Mouse (Mus musculus) inflammation-experienced regulatory T-cells, adult 6 months (primary cell): ENCODE results near the gene Dgkh. TPM values are rescaled to one million over a fixed set of nuclear protein-coding genes. Genes with fewer than 3 reads are reported as not detected.

ENCODE experiments used
- ATAC-seq: one replicate; pipeline ENCODE4 v1.8.0; 2017
- polyA plus RNA-seq, 3 experiments: library from polyadenylated mRNA; unstranded; fragments of 100-300 nt; shearing (Covaris generic); gene quantifications; one replicate each; pipeline ENCODE4 v1.2.1; 2017

The Dgkh gene
- polyA plus RNA-seq, 3 experiments from 2014 or later: 1.6 to 3.2 (median 2.2) TPM

DNA sequence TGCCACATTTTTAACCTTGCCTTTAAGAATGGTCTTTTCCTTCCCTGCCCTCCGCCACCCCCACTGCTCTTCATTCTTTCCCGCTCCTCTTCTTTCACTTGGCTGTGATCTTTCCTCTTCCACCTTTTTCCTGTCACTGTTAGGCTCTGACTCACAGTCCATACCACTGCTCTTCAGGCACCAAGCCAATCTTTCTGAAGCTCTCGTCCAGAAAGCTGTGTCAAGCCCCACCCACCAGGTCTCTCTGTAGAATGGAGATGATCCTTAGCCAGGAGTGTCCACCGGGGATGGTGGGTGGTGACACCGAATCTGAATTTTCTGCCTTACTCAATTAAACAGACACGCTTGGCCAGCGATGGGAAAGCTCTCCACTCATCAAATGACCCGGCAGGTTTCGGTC, 58.0 kb downstream of the Dgkh start:
- no peak for ATAC-seq

DNA sequence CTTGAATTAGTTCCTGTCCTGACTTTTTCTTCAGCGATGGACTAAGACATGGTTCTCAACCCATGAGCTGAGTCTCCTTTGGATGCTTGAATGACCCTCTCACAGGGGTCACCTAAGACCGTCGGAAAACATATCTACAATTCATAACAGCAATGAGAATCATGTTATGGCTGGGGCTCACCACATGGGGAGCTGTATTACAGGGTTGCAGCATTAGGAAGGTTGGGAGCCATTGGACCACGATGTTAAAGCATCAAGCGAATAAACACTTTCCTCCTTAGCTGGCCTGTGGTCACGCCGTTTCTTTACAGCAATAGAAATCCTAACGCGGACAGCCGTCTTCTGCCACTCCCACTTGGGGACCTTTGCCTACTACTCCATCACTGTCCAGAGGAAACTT, 62.6 kb downstream of the Dgkh start:
- ATAC-seq: peak; percentile 39

DNA sequence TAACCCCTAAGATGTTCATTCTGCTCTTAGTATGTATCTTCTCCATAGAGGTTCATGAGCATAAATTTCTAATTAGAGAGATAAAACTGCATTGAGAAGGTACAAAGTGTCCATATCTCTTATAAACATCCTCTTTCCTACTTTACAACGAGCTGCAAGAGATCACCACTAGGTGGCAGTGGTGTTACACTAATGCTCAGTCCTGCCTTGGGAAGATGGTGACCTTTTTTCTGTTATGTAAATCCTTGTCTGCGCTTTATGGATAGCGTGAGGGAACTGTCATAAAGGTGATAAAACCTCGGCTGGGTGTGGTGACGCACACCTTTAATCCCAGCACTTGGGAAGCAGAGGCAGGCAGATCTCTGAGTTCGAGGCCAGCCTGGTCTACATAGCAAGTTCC, 64.3 kb downstream of the Dgkh start:
- ATAC-seq: peak; percentile 84

DNA sequence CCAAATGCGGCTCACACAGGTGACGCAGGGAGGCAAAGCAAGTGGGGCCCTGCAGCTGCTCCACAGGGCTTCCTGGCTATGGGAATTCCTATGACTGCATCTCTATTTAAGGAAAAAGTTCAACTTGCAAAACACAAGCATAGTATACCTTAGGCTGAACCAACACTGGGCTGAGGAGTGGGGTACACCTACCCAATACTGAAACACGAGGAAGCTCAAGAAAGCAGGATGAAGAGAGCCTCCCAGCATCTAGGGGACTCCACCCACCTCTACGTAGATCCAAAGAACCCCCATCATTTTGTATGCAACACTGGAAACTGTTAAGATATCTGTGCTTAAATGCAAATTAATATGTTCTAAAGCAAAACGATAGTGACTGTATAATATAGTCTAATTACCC, 64.8 kb downstream of the Dgkh start:
- ATAC-seq: no peak

DNA sequence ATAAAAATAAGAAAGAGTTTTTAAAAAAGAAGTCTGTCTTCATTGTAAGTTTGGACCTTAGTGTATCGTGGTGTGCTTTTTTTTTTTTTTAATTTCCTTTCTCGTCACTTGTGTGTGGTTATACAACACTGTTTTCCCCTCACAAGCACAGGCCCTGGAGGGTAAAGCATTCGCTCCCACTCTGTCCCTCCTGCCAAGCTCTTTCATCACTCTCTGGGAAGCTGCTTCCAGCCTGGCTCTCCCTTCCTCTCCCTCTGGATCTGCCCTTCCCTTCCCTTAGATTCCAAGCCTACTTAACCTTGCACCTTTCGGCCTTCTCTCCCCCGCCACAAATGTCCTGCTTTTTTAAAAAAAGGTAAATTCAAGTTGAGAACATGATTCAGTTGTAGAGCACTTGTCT, 69.9 kb downstream of the Dgkh start:
- ATAC-seq: no peak

DNA sequence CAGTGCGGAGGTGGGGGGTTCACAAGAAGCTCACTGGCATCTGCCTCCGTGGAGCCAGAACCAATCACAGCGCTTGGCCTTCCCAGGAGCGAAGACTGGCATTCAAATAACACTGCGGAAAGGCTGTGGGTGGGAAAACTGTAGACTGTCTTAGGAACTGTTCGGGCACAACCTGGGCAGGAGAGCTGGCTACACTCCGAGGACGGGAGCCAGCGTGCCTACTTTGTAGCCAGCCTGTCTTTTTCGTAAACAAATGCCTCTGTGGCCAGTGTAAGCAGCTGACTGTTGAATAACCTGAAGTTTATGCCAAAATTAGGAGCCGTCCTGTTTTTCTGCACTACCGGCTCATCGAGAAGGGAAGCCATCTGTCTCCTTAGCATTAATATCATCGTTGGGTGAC, 71.1 kb downstream of the Dgkh start:
- ATAC-seq: no peak

DNA sequence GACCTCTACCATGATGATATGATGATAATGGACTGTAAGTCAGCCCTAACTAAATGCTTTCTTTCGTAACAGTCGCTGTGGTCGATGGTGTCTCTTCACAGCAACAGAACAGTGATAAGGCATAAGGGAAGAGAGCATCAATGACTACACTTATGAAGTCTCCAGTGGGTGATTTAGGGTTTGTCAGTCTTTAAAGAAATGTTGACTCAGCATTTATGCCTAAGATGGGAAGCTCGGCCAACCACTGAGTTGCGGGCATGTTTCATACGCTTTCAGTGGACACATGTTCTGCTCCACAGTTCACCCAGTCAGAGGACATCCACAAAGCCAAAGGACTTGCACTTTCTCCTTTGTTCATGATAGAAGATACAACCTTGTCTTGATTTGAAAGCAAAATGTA, 73.9 kb downstream of the Dgkh start:
- no peak for ATAC-seq

DNA sequence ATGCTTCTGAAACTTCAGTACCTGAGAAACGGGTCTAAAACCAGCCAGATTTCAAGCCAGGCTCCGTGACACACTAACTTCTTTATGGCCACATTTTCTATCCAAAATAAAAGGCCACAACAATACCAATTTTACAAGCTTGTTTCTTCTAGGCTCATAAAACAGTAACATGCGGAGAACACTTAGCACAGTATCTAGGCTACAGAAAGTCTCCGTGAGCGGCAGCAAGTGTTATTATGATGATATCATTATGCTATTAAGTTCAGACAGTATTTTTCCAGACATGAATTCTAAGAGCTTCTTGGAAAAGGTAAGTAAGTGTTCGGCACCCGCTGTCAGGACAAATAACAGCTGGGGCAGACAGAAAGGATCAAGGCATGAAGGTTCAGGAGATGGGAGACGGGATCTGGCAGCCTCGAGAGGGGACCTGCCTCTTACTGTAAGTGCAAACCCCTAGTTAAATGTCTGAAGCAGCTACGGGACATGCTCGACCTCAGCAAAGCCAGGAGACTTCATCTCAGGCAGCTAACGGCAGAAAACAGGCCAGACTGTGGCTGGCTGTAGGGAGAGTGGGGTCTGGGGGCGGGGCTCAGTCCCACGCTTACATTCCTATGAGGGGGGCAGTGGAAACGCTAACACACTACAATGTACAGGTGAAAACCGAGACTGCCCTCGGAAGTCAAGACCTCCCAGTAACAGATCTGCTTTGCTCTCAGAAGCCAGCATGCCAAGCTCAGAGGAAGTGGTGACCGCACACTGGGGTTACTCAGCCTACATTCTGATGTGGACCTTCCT, 75.5 kb downstream of the Dgkh start:
- ATAC-seq: no peak

DNA sequence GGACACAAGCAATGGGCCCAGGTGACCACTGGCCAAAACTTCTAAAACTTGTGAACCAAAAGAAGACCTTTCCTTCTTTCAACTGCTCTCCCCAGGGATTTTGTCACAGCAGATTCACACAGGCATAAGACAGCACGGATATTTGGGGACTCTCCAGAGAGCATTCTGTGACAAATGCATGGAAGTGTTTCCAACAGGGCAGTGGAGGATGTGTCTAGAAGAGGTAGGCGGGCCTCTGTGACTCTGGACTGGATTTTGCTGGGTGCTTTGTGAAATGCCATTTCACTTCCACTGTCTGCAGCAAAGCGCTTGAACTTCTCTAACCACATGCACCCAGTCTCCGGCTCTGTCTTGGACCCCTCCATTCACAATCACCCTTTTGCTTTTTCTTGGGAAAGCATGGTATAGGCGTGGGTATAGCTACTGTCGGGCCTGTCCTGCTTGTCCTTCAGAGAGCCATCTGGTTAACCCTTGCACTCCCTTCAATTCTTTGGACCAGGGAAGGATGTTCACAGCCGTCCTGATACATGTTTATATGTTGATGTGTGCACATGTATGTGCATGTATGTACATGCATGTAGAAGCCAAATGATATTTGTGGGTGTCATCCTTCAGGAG, 77.5 kb downstream of the Dgkh start:
- no peak for ATAC-seq

GRCm38 (mm10) chr14:78654196-78654595, 78.4 kb downstream of the Dgkh start:
- ATAC-seq: no peak

GRCm38 (mm10) chr14:78653333-78653732, 79.2 kb downstream of the Dgkh start:
- no peak for ATAC-seq

DNA sequence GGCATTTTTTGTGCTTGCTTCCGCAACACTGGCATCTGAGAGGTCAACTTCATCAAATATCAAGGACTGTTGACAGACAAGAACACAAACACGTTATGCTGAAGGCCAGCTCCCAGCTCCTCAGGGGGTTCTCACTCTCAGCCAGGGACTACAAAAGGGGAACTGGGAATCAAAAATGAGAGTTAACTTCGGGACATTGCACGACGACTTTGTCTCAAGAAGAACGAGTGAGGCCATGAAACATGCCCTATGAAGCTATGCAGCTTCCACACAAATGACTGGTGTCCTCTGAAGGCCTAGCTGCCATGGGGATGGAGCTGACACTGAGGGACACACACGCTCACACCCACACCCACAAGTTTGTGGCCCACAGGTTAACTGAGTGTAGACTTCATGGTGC, 80.9 kb downstream of the Dgkh start:
- ATAC-seq: no peak

GRCm38 (mm10) chr14:78650379-78651095, 82.0 kb downstream of the Dgkh start:
- ATAC-seq: no peak

- ATAC-seq: no peak
Observed at GRCm38 (mm10) chr14:78649525-78650274, 82.9 kb downstream of the Dgkh start.

GRCm38 (mm10) chr14:78645622-78646021, 87.0 kb downstream of the Dgkh start:
- no peak for ATAC-seq

- no peak for ATAC-seq
Observed at GRCm38 (mm10) chr14:78641314-78641713, 91.3 kb downstream of the Dgkh start.

GRCm38 (mm10) chr14:78639691-78640090, 92.9 kb downstream of the Dgkh start:
- ATAC-seq: no peak

GRCm38 (mm10) chr14:78635612-78636400, 96.8 kb downstream of the Dgkh start:
- ATAC-seq: no peak

DNA sequence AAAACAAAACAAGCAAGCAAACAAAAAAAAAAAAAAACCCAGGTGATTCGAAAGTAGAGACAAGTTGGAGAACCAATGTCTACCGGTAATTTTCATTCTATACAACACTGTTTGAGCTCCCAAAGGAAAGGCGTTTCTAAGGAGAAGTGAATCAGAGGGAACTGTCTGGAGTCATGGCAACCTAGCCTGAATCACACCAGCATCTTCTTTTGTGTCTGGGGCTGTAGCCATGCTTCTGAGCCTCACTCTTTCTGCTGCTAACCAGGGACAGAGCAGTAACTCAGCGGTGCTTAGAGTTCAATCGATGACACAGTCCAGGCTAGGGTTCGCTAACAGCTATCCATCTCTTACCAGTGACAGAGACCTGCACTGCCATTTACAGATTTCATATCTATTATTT, 99.8 kb downstream of the Dgkh start:
- no peak for ATAC-seq

DNA sequence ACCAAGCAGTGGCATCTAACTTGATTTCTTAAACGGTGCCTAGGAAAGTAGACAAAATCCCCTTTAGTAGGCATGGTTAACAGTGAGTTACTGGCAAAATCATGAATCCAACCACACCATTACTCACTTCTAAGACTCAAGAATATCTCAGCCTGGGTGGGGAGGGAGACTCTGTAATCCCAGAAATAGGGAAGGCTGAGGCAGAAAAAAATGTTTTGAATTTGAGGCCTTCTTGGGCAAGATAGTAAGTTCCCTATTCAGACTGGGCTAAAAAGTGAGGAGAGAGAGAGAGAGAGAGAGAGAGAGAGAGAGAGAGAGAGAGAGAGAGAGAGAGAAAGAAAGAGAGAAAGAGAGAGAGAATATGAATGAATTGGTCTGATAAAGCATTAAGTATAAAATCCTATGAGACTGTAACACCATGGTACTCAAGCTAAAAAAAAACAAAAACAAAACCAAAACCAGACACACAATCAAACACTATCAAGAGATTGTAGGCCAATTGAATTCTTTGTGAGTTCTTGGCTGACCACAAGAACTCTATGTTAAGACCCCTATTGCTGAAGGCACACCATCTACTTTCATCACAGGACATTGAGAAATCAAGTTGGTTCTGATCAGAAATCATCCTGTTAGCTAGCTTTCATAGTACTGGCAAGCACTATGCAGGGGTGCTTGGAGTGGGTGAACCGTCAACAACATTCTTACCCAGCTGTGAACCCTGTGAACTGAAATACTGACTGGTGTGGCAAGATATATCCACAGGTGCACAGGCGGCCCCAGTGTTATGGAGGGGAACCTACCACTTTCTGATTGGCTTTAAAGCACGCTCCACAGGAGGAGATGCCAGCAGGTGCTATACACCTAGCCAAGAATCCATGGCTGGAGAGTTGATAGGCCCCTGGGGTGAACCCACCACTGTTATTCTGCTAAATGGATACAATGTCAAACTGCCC, 101.4 kb downstream of the Dgkh start:
- ATAC-seq: no peak
